In genomic region chr1:42667546-42667945, GRCm38 (mm10) we compare ENCODE assay signal across 17 mouse cellular contexts. TPM values are rescaled to one million over a fixed set of nuclear protein-coding genes. Genes with fewer than 3 reads are reported as not detected.
"Had no signal": no experiment of that assay in that cellular context is flagged by ENCODE, and none has a peak within 500 bp of the region (broad histone marks: within the 10 kb centered on the region; RNA-seq: fewer than 3 reads in every experiment).

No protein-coding gene starts in this region.

- H3K4me1 ChIP-seq: limb, embryonic 12.5 days; liver, embryonic 13.5 days; lung, embryonic 15.5 days; megakaryocyte, embryonic 14.5 days had no signal

- DNase-seq: kidney, postnatal 10 days; kidney, postnatal 4 days; liver; liver, embryonic 13.5 days; liver, postnatal 0 days; lung, postnatal 14 days; right cerebral cortex, adult 18-20 months; right cerebral cortex, postnatal 4 days; spleen, adult 18-20 months; thymus, adult 18-20 months; thymus, postnatal 14 days had no signal

- ATAC-seq: liver, postnatal 0 days; midbrain, embryonic 16.5 days had no signal

- H3K27me3 ChIP-seq: limb, embryonic 12.5 days; liver, embryonic 13.5 days; lung, embryonic 15.5 days; megakaryocyte, embryonic 14.5 days had no signal

- H3K9me3 ChIP-seq: limb, embryonic 12.5 days; liver, embryonic 13.5 days; lung, embryonic 15.5 days; megakaryocyte, embryonic 14.5 days had no signal

- H3K27ac ChIP-seq: limb, embryonic 12.5 days; liver, embryonic 13.5 days; lung, embryonic 15.5 days; macrophage had no signal

- H3K36me3 ChIP-seq: limb, embryonic 12.5 days; liver, embryonic 13.5 days; lung, embryonic 15.5 days had no signal

- H3K4me2 ChIP-seq: limb, embryonic 12.5 days; liver, embryonic 13.5 days; lung, embryonic 15.5 days; midbrain, embryonic 11.5 days had no signal

- H3K9ac ChIP-seq: limb, embryonic 12.5 days; liver, embryonic 13.5 days; liver, postnatal 0 days; lung, embryonic 15.5 days had no signal

- H3K4me3 ChIP-seq: limb, embryonic 12.5 days; liver, embryonic 13.5 days; lung, embryonic 15.5 days; megakaryocyte, embryonic 14.5 days had no signal

RNA-seq across cellular contexts. Expression of gene Pou3f3, which starts 28.0 kb away (rescaled TPM):
- polyA plus RNA-seq: liver, postnatal 0 days; macrophage had no signal
